Mouse (Mus musculus): ENCODE measurements around the gene Pgm2l1. TPM values are rescaled to one million over a fixed set of nuclear protein-coding genes. Genes with fewer than 3 reads are reported as not detected.

Gene Pgm2l1
- polyA plus RNA-seq, 1 experiment from 2014 or later = 1.8 TPM

- Histone ChIP-seq H3K4me2 (ENCODE audit: low read depth, low read length) (no peak overlapping the region), H3K27me3 (ENCODE audit: control insufficient read depth, insufficient read depth, low read depth, low read length) (peaks cover 4% of the 10 kb centered on the region), H3K27ac (ENCODE audit: low read length) (no peak overlapping the region), H3K4me3 (ENCODE audit: low read depth, low read length) (no peak overlapping the region), H3K9ac (ENCODE audit: low read depth, low read length) (no peak overlapping the region), H3K4me1 (ENCODE audit: control insufficient read depth, low read depth, low read length) (no peaks in the 10 kb centered on the region), H3K36me3 (ENCODE audit: control insufficient read depth, insufficient read depth) (no peaks in the 10 kb centered on the region), H3K9me3 (replicated peaks; ENCODE audit: control insufficient read depth, low read length) (no peaks in the 10 kb centered on the region)
- no peak for ATAC-seq (ENCODE audit: low read depth)
- WGBS (ENCODE audit: insufficient replicate concordance) = 68% methylated on average over 8 of the region's 8 CpGs
Observed at GRCm38 (mm10) chr7:100293546-100293945, 66.4 kb downstream of the Pgm2l1 start.

DNA sequence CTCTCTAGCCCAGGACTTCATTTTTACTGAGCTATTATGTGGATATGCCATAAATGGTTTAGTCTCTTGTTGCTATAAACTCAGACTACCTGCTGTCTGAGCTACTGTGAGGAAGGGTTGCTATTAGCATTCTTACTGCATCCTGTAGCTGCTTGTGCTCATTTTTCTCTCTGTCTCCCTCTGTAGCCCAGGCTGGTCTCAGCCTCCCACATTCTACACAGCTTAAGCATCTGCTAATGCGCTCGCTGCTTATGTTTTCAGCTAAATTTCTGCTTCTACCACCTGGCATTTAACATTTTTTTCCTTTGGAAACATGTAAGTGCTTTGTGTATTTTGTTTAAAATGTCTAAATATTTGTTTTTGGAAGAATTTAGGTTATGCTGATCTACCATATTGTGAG, 68.6 kb downstream of the Pgm2l1 start:
- no peak overlapping the region for H3K4me2 ChIP-seq (ENCODE audit: low read depth, low read length)
- H3K4me3 ChIP-seq (ENCODE audit: low read depth, low read length) = no peak overlapping the region
- H3K27ac ChIP-seq (ENCODE audit: low read length) = no peak overlapping the region
- H3K27me3 ChIP-seq (ENCODE audit: control insufficient read depth, insufficient read depth, low read depth, low read length) = no peaks in the 10 kb centered on the region
- H3K36me3 ChIP-seq (ENCODE audit: control insufficient read depth, insufficient read depth) = no peaks in the 10 kb centered on the region
- H3K4me1 ChIP-seq (ENCODE audit: control insufficient read depth, low read depth, low read length) = no peaks in the 10 kb centered on the region
- no peak for ATAC-seq (ENCODE audit: low read depth)
- H3K9me3 ChIP-seq (replicated peaks; ENCODE audit: control insufficient read depth, low read length) = no peaks in the 10 kb centered on the region
- WGBS (ENCODE audit: insufficient replicate concordance) = 88% methylated on average over 2 of the region's 2 CpGs
- H3K9ac ChIP-seq (ENCODE audit: low read depth, low read length) = no peak overlapping the region

GRCm38 (mm10) chr7:100296699-100297098, 69.5 kb downstream of the Pgm2l1 start:
- no peaks in the 10 kb centered on the region for H3K27me3 ChIP-seq (ENCODE audit: control insufficient read depth, insufficient read depth, low read depth, low read length)
- ATAC-seq (ENCODE audit: low read depth) = no peak
- H3K9ac ChIP-seq (ENCODE audit: low read depth, low read length) = no peak overlapping the region
- H3K4me3 ChIP-seq (ENCODE audit: low read depth, low read length) = no peak overlapping the region
- H3K36me3 ChIP-seq (ENCODE audit: control insufficient read depth, insufficient read depth) = no peaks in the 10 kb centered on the region
- no peaks in the 10 kb centered on the region for H3K4me1 ChIP-seq (ENCODE audit: control insufficient read depth, low read depth, low read length)
- no peak overlapping the region for H3K4me2 ChIP-seq (ENCODE audit: low read depth, low read length)
- WGBS (ENCODE audit: insufficient replicate concordance) = 67% methylated on average over 6 of the region's 6 CpGs
- H3K27ac ChIP-seq (ENCODE audit: low read length) = no peak overlapping the region
- H3K9me3 ChIP-seq (replicated peaks; ENCODE audit: control insufficient read depth, low read length) = no peaks in the 10 kb centered on the region

DNA sequence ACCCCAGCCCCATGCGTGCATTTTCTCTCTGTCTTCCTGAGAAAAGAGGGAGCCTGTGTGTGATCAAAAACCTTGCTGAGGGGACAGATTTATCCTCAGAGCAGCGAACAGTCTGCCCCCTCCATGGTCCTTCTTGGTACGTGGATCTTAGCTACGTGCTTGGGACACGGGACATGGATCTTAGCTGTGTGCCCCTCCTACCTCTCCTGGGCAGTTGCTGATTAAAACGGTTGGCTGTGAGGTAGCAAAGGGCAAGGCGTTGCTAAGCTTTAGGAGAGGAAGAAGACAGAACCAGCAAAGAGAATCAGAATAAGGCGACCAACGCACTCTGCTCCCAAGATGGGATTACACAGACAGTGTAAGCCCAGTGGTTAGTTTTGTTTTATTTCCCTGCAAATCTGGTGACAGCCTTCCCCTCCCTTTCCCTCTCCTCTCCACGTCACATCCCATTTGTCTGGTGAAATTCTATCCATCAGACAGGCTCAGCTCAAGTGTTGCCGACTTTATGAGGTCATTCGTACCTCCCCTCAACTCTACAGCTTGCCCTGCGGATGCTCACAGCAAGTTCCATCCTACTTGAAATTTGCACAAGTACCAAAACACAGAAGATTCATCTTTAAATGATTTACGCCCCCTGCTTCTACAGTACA, 71.8 kb downstream of the Pgm2l1 start:
- no peaks in the 10 kb centered on the region for H3K27me3 ChIP-seq (ENCODE audit: control insufficient read depth, insufficient read depth, low read depth, low read length)
- H3K4me2 ChIP-seq (ENCODE audit: low read depth, low read length) = no peak overlapping the region
- H3K9ac ChIP-seq (ENCODE audit: low read depth, low read length) = no peak overlapping the region
- H3K9me3 ChIP-seq (replicated peaks; ENCODE audit: control insufficient read depth, low read length) = no peaks in the 10 kb centered on the region
- H3K4me1 ChIP-seq (ENCODE audit: control insufficient read depth, low read depth, low read length) = no peaks in the 10 kb centered on the region
- 60% methylated on average over 14 of the region's 14 CpGs for WGBS (ENCODE audit: insufficient replicate concordance)
- no peak for ATAC-seq (ENCODE audit: low read depth)
- H3K27ac ChIP-seq (ENCODE audit: low read length) = no peak overlapping the region
- H3K4me3 ChIP-seq (ENCODE audit: low read depth, low read length) = no peak overlapping the region
- H3K36me3 ChIP-seq (ENCODE audit: control insufficient read depth, insufficient read depth) = no peaks in the 10 kb centered on the region

DNA sequence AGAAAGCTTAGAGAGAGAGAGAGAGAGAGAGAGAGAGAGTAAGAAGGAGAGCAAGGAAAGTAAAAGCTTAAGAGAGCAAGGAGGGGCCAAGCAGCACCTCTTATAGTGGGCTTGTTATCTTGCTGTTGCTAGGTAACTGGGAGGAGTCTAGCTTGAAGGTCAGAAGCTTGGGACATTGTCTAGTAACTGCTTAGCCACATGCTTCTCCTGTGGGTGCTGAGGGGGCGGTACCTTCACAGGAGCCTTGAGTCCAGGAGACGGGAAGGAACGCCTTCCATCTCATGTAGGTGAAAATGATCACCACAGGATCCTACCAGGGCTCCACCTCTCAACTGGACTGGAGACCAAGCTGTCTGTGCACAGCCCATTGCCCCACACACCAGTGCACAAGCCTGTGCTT, 74.2 kb downstream of the Pgm2l1 start:
- Histone ChIP-seq H3K4me3 (ENCODE audit: low read depth, low read length) (no peak overlapping the region), H3K9ac (ENCODE audit: low read depth, low read length) (no peak overlapping the region), H3K4me2 (ENCODE audit: low read depth, low read length) (no peak overlapping the region), H3K36me3 (ENCODE audit: control insufficient read depth, insufficient read depth) (no peaks in the 10 kb centered on the region), H3K27me3 (ENCODE audit: control insufficient read depth, insufficient read depth, low read depth, low read length) (no peaks in the 10 kb centered on the region), H3K27ac (ENCODE audit: low read length) (no peak overlapping the region), H3K4me1 (ENCODE audit: control insufficient read depth, low read depth, low read length) (no peaks in the 10 kb centered on the region), H3K9me3 (replicated peaks; ENCODE audit: control insufficient read depth, low read length) (no peaks in the 10 kb centered on the region)
- ATAC-seq (ENCODE audit: low read depth) = no peak
- WGBS (ENCODE audit: insufficient replicate concordance) = 59% methylated on average over 3 of the region's 3 CpGs

- ATAC-seq (ENCODE audit: low read depth) = no peak
- Histone ChIP-seq H3K9me3 (replicated peaks; ENCODE audit: control insufficient read depth, low read length) (no peaks in the 10 kb centered on the region), H3K36me3 (ENCODE audit: control insufficient read depth, insufficient read depth) (no peaks in the 10 kb centered on the region), H3K27me3 (ENCODE audit: control insufficient read depth, insufficient read depth, low read depth, low read length) (no peaks in the 10 kb centered on the region), H3K27ac (ENCODE audit: low read length) (no peak overlapping the region), H3K4me1 (ENCODE audit: control insufficient read depth, low read depth, low read length) (no peaks in the 10 kb centered on the region), H3K4me3 (ENCODE audit: low read depth, low read length) (no peak overlapping the region), H3K4me2 (ENCODE audit: low read depth, low read length) (no peak overlapping the region), H3K9ac (ENCODE audit: low read depth, low read length) (no peak overlapping the region)
- WGBS (ENCODE audit: insufficient replicate concordance) = 39% methylated on average over 4 of the region's 4 CpGs
Observed at GRCm38 (mm10) chr7:100302316-100302715, 75.1 kb downstream of the Pgm2l1 start.

DNA sequence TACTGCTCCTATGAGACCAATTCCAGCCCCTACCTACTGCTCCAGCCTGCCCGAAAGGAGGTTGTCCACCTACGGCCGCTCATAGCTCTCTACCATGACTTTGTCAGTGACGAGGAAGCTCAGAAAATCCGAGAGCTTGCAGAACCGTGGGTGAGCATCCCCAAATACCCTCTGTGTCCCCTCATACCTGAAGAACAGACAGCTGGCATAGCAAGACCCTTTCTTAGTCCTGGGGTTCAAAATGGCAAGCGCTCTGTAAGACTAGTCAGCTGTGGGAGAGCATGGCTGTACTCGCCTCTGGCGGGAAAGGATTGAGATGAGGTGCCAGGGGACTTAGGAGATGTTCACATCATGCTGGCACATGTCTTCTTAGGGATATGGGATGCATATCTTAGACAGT, 78.7 kb downstream of the Pgm2l1 start:
- no peaks in the 10 kb centered on the region for H3K36me3 ChIP-seq (ENCODE audit: control insufficient read depth, insufficient read depth)
- no peak overlapping the region for H3K27ac ChIP-seq (ENCODE audit: low read length)
- H3K4me3 ChIP-seq (ENCODE audit: low read depth, low read length) = no peak overlapping the region
- no peaks in the 10 kb centered on the region for H3K9me3 ChIP-seq (replicated peaks; ENCODE audit: control insufficient read depth, low read length)
- H3K4me2 ChIP-seq (ENCODE audit: low read depth, low read length) = no peak overlapping the region
- no peak for ATAC-seq (ENCODE audit: low read depth)
- H3K27me3 ChIP-seq (ENCODE audit: control insufficient read depth, insufficient read depth, low read depth, low read length) = no peaks in the 10 kb centered on the region
- WGBS (ENCODE audit: insufficient replicate concordance) = 67% methylated on average over 9 of the region's 9 CpGs
- no peak overlapping the region for H3K9ac ChIP-seq (ENCODE audit: low read depth, low read length)
- H3K4me1 ChIP-seq (ENCODE audit: control insufficient read depth, low read depth, low read length) = no peaks in the 10 kb centered on the region

DNA sequence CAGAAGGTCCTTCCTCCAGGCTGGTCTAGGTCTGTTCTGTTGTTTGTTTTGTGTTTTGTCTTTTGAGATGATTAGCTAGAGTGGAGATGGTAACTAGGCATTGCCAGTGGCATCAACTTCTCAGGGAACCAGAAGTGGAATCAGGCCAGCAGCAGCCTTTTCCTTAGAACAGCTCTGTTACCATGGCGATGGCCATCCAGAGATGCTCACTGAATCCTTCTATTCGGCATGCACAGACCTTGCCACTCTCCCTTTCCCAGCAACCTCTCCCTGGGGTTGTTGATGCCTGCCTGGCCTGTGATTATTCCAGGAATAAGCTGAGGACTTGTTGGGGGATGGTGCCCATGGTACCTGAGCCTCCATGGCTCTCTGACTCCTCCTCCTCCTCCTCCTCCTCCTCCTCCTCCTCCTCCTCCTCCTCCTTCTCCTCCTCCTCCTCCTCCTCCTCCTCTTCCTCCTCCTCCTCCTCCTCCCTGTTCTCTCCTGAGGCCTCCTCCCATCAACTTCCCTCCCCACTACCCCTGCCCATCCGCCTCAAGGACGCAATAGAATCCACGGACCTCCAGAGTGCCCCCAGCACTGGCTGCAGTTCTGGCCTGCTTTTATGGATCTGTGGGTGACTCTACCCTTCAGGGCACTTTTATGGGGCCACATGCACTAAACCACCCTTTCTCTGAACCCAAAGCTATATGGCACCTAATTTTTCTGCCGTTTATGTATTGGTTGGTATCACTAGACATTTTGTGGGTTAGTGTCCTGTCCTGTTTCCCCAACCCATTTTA, 80.9 kb downstream of the Pgm2l1 start:
- Histone ChIP-seq H3K27me3 (ENCODE audit: control insufficient read depth, insufficient read depth, low read depth, low read length) (no peaks in the 10 kb centered on the region), H3K4me1 (ENCODE audit: control insufficient read depth, low read depth, low read length) (no peaks in the 10 kb centered on the region), H3K4me2 (ENCODE audit: low read depth, low read length) (no peak overlapping the region), H3K36me3 (ENCODE audit: control insufficient read depth, insufficient read depth) (no peaks in the 10 kb centered on the region), H3K27ac (ENCODE audit: low read length) (no peak overlapping the region), H3K9ac (ENCODE audit: low read depth, low read length) (no peak overlapping the region), H3K4me3 (ENCODE audit: low read depth, low read length) (no peak overlapping the region), H3K9me3 (replicated peaks; ENCODE audit: control insufficient read depth, low read length) (no peaks in the 10 kb centered on the region)
- no peak for ATAC-seq (ENCODE audit: low read depth)
- WGBS (ENCODE audit: insufficient replicate concordance) = 58% methylated on average over 6 of the region's 6 CpGs

DNA sequence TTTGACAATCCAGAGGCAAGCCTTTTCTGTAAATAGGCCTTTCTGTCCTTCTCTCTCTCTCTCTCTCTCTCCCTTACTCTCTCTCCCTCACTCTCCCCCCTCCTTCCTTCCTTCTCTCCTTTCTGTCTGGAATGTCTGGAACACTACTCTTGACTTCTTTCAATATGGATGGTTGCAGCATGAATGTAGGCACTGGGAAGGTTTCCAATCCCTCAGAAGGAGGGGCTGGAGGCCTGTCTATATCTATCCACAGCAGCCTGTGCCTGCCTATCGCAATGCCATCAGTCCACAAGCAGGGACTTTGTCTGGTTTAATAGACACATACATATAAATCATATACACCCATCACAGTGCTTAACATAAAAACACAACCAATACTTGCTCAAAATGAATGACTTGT, 82.0 kb downstream of the Pgm2l1 start:
- H3K4me3 ChIP-seq (ENCODE audit: low read depth, low read length) = no peak overlapping the region
- H3K4me1 ChIP-seq (ENCODE audit: control insufficient read depth, low read depth, low read length) = no peaks in the 10 kb centered on the region
- no peaks in the 10 kb centered on the region for H3K27me3 ChIP-seq (ENCODE audit: control insufficient read depth, insufficient read depth, low read depth, low read length)
- no peak overlapping the region for H3K4me2 ChIP-seq (ENCODE audit: low read depth, low read length)
- no peak overlapping the region for H3K27ac ChIP-seq (ENCODE audit: low read length)
- no peak overlapping the region for H3K9ac ChIP-seq (ENCODE audit: low read depth, low read length)
- WGBS (ENCODE audit: insufficient replicate concordance) = 32% methylated on average over 1 of the region's 1 CpGs
- no peaks in the 10 kb centered on the region for H3K36me3 ChIP-seq (ENCODE audit: control insufficient read depth, insufficient read depth)
- no peak for ATAC-seq (ENCODE audit: low read depth)
- no peaks in the 10 kb centered on the region for H3K9me3 ChIP-seq (replicated peaks; ENCODE audit: control insufficient read depth, low read length)
